Mouse (Mus musculus) heart, postnatal 0 days (tissue): ENCODE measurements around the gene Unc119.

Experiments
- CTCF ChIP-seq: IDR thresholded peaks from 2 replicates; pipeline ENCODE4 v1.5.1; 2016; ENCODE audit warnings: antibody characterized with exemption, control low read depth, low read depth
- EP300 ChIP-seq: IDR thresholded peaks from 2 replicates; pipeline ENCODE4 v1.6.1; 2016; ENCODE audit warnings: antibody characterized with exemption, low read depth

GRCm38 (mm10) chr11:78374147-78374546, 30.9 kb downstream of the Unc119 start:
- TF ChIP-seq CTCF, result no peak
- TF ChIP-seq EP300, result no peak
